ENCODE assay signal across 8 mouse cellular contexts in the genomic region with DNA sequence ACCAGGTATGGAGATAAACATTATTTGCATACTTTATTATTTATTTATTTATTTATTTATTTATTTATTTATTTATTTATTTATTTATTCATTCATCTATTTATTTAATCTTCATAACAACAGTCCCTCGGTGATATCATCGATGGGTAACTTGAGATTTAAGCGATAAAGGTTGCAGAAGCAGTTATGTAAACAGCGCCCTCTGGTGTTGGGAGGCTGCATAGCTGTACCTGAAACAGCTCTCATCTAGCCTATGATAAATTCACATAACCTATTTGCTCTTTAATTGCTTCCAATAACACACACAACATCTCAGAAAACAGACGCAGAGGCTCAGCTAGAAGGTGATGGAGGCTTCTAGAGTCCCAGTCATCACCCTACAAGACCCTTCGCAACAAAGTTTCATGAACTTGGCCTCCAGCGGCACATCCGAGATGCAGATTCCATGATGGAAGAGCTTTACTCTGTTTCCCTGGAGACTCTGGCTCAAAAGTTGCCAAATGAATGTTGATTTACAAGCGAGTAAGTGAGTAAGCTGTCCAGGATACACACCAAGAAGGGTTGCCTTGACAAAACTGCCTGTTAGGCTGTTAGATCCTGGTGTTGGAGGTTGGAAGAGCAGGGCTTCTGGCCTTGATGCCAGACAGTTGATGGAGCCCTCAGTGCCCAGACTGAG.
DNase-seq lines count a peak whose midpoint lies in the region; ATAC-seq and TF ChIP-seq lines count a peak whose summit lies in the region.

No protein-coding gene starts in this region.

- no peak for TF ChIP-seq EP300 in lung, postnatal 0 days (IDR thresholded peaks at IDR 0.05)

- DNase-seq in cerebellum, postnatal 10 days, result peak; percentile 16 to 25
- no peak for DNase-seq in cerebellum, postnatal 4 days (ENCODE audit: low spot score in 2 of 2)
- peak; percentile 29 for DNase-seq in lung, postnatal 0 days (ENCODE audit: low spot score)
- DNase-seq in lung, postnatal 4 days, result no peak
- peak; percentile 29 for DNase-seq in embryonic facial prominence, embryonic 10.5 days (ENCODE audit: low spot score)
- DNase-seq in testis, postnatal 14 days (ENCODE audit: low spot score), result peak; percentile 36
- no peak for DNase-seq in layer of hippocampus, adult 18-20 months (ENCODE audit: low spot score in 2 of 2)
- no peak for DNase-seq in frontal cortex, postnatal 14 days (ENCODE audit: low spot score in 2 of 2)

- no peaks in the 10 kb centered on the region for H3K4me1 ChIP-seq in lung, postnatal 0 days (ENCODE audit: insufficient read depth, low read depth, low read length)
- peaks cover 51% of the 10 kb centered on the region for H3K4me1 ChIP-seq in embryonic facial prominence, embryonic 10.5 days

- 80% methylated on average over 9 of the region's 9 CpGs for WGBS in lung, postnatal 0 days
- WGBS in embryonic facial prominence, embryonic 10.5 days, result 86% methylated on average over 9 of the region's 9 CpGs

- H3K4me3 ChIP-seq in lung, postnatal 0 days (ENCODE audit: low read depth, low read length), result no peak overlapping the region
- H3K4me3 ChIP-seq in embryonic facial prominence, embryonic 10.5 days, result no peak overlapping the region

- H3K4me2 ChIP-seq in lung, postnatal 0 days (replicated peaks; ENCODE audit: low read depth, low read length), result no peak overlapping the region

- ATAC-seq in lung, postnatal 0 days, result no peak

- no peaks in the 10 kb centered on the region for H3K27me3 ChIP-seq in lung, postnatal 0 days (replicated peaks; ENCODE audit: insufficient read depth, low read length)
- peaks cover 37% of the 10 kb centered on the region for H3K27me3 ChIP-seq in embryonic facial prominence, embryonic 10.5 days (replicated peaks; ENCODE audit: low read depth, poor library complexity, severe bottlenecking)

- no peaks in the 10 kb centered on the region for H3K9me3 ChIP-seq in lung, postnatal 0 days (ENCODE audit: low read length)
- no peaks in the 10 kb centered on the region for H3K9me3 ChIP-seq in embryonic facial prominence, embryonic 10.5 days

- H3K27ac ChIP-seq in lung, postnatal 0 days (ENCODE audit: low read length), result no peak overlapping the region
- H3K27ac ChIP-seq in embryonic facial prominence, embryonic 10.5 days (replicated peaks), result peak overlapping the region; percentile 10; the same call in 1 of the 2 replicates

- TF ChIP-seq CTCF in lung, postnatal 0 days (IDR thresholded peaks at IDR 0.05), result peak; percentile 74

- no peaks in the 10 kb centered on the region for H3K36me3 ChIP-seq in lung, postnatal 0 days (ENCODE audit: insufficient read depth, low read length)
- no peaks in the 10 kb centered on the region for H3K36me3 ChIP-seq in embryonic facial prominence, embryonic 10.5 days (replicated peaks)

- H3K9ac ChIP-seq in lung, postnatal 0 days (replicated peaks; ENCODE audit: low read depth), result no peak overlapping the region

Comparison
In these comparisons a context has a peak if more than half of its experiments do, and no peak if none do; other contexts are left out.
1. DNase-seq: peak in cerebellum, postnatal 10 days (2 of 2), lung, postnatal 0 days (single experiment), embryonic facial prominence, embryonic 10.5 days (single experiment) and testis, postnatal 14 days (single experiment); none in cerebellum, postnatal 4 days (0 of 2), lung, postnatal 4 days (0 of 2), layer of hippocampus, adult 18-20 months (0 of 2) and frontal cortex, postnatal 14 days (0 of 2).